Mouse (Mus musculus): ENCODE data around the gene Slc12a6. TPM values are rescaled to one million over a fixed set of nuclear protein-coding genes. Genes with fewer than 3 reads are reported as not detected.

The Slc12a6 gene
- polyA plus RNA-seq, 1 experiment from 2014 or later: 10.5 TPM

- H3K4me2 ChIP-seq: no peak overlapping the region
- no peak for ATAC-seq (ENCODE audit: insufficient read depth, low FRiP score, low read depth)
- no peaks in the 10 kb centered on the region for H3K4me1 ChIP-seq
- H3K4me3 ChIP-seq (replicated peaks): no peak overlapping the region
- no peaks in the 10 kb centered on the region for H3K27me3 ChIP-seq (replicated peaks)
- no peaks in the 10 kb centered on the region for H3K36me3 ChIP-seq
- no peak overlapping the region for H3K9ac ChIP-seq
- 78% methylated on average over 3 of the region's 3 CpGs for WGBS
- H3K9me3 ChIP-seq: no peaks in the 10 kb centered on the region
- H3K27ac ChIP-seq: no peak overlapping the region
Measured at GRCm38 (mm10) chr2:112289507-112289906, 23.9 kb downstream of the Slc12a6 start.

- ATAC-seq (ENCODE audit: insufficient read depth, low FRiP score, low read depth): no peak
- Histone ChIP-seq H3K4me3 (replicated peaks) (no peak overlapping the region), H3K4me1 (no peaks in the 10 kb centered on the region), H3K9me3 (no peaks in the 10 kb centered on the region), H3K4me2 (no peak overlapping the region), H3K9ac (no peak overlapping the region), H3K27me3 (replicated peaks) (no peaks in the 10 kb centered on the region), H3K36me3 (no peaks in the 10 kb centered on the region), H3K27ac (no peak overlapping the region)
- 78% methylated on average over 2 of the region's 2 CpGs for WGBS
Measured at GRCm38 (mm10) chr2:112292823-112293222, 27.2 kb downstream of the Slc12a6 start.

- H3K4me3 ChIP-seq (replicated peaks): no peak overlapping the region
- no peaks in the 10 kb centered on the region for H3K27me3 ChIP-seq (replicated peaks)
- H3K4me2 ChIP-seq: no peak overlapping the region
- H3K4me1 ChIP-seq: no peaks in the 10 kb centered on the region
- ATAC-seq (ENCODE audit: insufficient read depth, low FRiP score, low read depth): no peak
- WGBS: 85% methylated on average over 3 of the region's 3 CpGs
- H3K9me3 ChIP-seq: no peaks in the 10 kb centered on the region
- H3K36me3 ChIP-seq: no peaks in the 10 kb centered on the region
- H3K9ac ChIP-seq: no peak overlapping the region
- no peak overlapping the region for H3K27ac ChIP-seq
Measured at GRCm38 (mm10) chr2:112296211-112296610, 30.6 kb downstream of the Slc12a6 start.

DNA sequence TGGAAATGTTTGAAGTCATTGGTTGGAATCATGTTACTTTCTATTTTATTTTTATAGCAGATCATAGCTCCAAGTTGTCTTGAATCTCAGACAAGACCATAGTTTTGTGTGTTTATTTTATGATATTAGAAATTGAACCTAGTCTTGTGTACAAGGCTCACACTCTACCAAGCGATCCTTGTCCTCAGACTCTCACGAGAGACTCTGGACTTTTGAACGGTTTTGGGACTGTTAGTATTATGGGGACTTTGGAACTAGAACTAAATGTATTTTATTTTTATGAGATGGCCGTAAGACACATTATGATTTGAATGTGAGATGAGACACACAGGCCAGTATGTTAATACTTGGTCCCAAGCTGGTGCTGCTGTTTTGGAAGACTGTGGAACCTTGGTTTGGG lies 32.6 kb downstream of the Slc12a6 start:
- no peak overlapping the region for H3K4me3 ChIP-seq (replicated peaks)
- H3K9ac ChIP-seq: no peak overlapping the region
- no peak overlapping the region for H3K4me2 ChIP-seq
- no peak overlapping the region for H3K27ac ChIP-seq
- ATAC-seq (ENCODE audit: insufficient read depth, low FRiP score, low read depth): no peak
- no peaks in the 10 kb centered on the region for H3K4me1 ChIP-seq
- H3K9me3 ChIP-seq: no peaks in the 10 kb centered on the region
- 89% methylated on average over 4 of the region's 4 CpGs for whole genome bisulfite sequencing
- no peaks in the 10 kb centered on the region for H3K27me3 ChIP-seq (replicated peaks)
- no peaks in the 10 kb centered on the region for H3K36me3 ChIP-seq

- Histone ChIP-seq H3K9ac (no peak overlapping the region), H3K36me3 (no peaks in the 10 kb centered on the region), H3K27me3 (replicated peaks) (no peaks in the 10 kb centered on the region), H3K4me2 (no peak overlapping the region), H3K9me3 (no peaks in the 10 kb centered on the region), H3K27ac (no peak overlapping the region), H3K4me1 (no peaks in the 10 kb centered on the region), H3K4me3 (replicated peaks) (no peak overlapping the region)
- ATAC-seq (ENCODE audit: insufficient read depth, low FRiP score, low read depth): no peak
- 79% methylated on average over 3 of the region's 3 CpGs for WGBS
Measured at GRCm38 (mm10) chr2:112308671-112309070, 43.0 kb downstream of the Slc12a6 start.

DNA sequence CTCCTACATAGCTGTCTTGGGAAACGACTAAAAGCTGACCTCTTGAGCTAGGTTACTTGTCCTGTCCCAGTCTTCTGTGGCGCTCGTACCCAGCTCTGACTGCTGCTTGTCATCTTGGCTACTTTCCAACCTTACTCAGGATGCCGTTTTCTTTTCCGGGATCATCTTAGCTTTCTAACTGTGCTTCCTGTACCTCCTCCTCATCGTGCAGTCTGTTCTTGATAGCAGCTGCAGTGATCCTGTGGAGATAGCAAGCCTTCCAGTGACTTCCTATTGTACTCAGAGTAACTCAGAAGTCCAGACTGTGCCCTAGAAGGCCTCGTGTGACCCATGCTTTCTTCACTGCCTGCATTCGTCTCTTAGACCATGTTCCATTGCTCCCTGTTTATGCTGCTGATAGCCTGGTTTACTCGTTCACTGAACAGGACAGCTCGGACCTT lies 43.6 kb downstream of the Slc12a6 start:
- H3K9me3 ChIP-seq: no peaks in the 10 kb centered on the region
- no peak overlapping the region for H3K27ac ChIP-seq
- ATAC-seq (ENCODE audit: insufficient read depth, low FRiP score, low read depth): no peak
- 63% methylated on average over 10 of the region's 10 CpGs for WGBS
- no peak overlapping the region for H3K9ac ChIP-seq
- no peaks in the 10 kb centered on the region for H3K4me1 ChIP-seq
- H3K36me3 ChIP-seq: no peaks in the 10 kb centered on the region
- H3K4me2 ChIP-seq: no peak overlapping the region
- H3K27me3 ChIP-seq (replicated peaks): no peaks in the 10 kb centered on the region
- no peak overlapping the region for H3K4me3 ChIP-seq (replicated peaks)

- Histone ChIP-seq H3K4me2 (no peak overlapping the region), H3K36me3 (no peaks in the 10 kb centered on the region), H3K9ac (no peak overlapping the region), H3K27ac (no peak overlapping the region), H3K9me3 (no peaks in the 10 kb centered on the region), H3K4me3 (replicated peaks) (no peak overlapping the region), H3K27me3 (replicated peaks) (no peaks in the 10 kb centered on the region), H3K4me1 (0 out of 2 replicates have a peak, but pooled peaks cover 3% of the 10 kb centered on the region)
- 90% methylated on average over 7 of the region's 7 CpGs for WGBS
- no peak for ATAC-seq (ENCODE audit: insufficient read depth, low FRiP score, low read depth)
Measured at GRCm38 (mm10) chr2:112315638-112316037, 50.0 kb downstream of the Slc12a6 start.

GRCm38 (mm10) chr2:112318227-112318626 lies 52.6 kb downstream of the Slc12a6 start:
- H3K36me3 ChIP-seq: no peaks in the 10 kb centered on the region
- 0 out of 2 replicates have a peak, but pooled peaks cover 3% of the 10 kb centered on the region for H3K4me1 ChIP-seq
- H3K4me2 ChIP-seq: no peak overlapping the region
- no peak overlapping the region for H3K4me3 ChIP-seq (replicated peaks)
- H3K9me3 ChIP-seq: no peaks in the 10 kb centered on the region
- no peaks in the 10 kb centered on the region for H3K27me3 ChIP-seq (replicated peaks)
- H3K9ac ChIP-seq: no peak overlapping the region
- peak overlapping the region; percentile 59; the same call in 1 of the 2 replicates for H3K27ac ChIP-seq
- WGBS: 78% methylated on average over 2 of the region's 2 CpGs
- ATAC-seq (ENCODE audit: insufficient read depth, low FRiP score, low read depth): peak; percentile 53; the same call in 1 of the 2 replicates

DNA sequence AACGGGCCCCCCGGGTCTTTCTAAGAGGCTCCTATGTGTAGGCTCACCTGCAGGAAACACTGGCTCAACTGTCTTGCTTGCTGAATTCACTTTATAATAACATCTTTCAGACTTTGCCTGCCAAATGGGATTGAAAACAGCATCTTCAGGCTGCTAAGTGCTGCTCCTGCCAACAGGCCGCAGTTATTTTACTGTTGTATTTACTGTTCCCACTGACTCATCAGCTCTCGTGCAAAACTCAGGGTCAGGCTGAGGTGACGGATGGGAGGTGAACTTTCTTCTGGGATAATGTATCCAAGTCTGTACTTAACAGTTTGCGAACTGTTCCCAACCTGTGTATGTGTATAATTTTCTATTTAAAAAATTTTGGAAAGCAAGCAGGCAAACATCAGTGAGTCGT lies 53.3 kb downstream of the Slc12a6 start:
- no peak overlapping the region for H3K4me3 ChIP-seq (replicated peaks)
- H3K4me2 ChIP-seq: no peak overlapping the region
- H3K36me3 ChIP-seq: no peaks in the 10 kb centered on the region
- H3K27me3 ChIP-seq (replicated peaks): no peaks in the 10 kb centered on the region
- no peak overlapping the region for H3K9ac ChIP-seq
- H3K9me3 ChIP-seq: no peaks in the 10 kb centered on the region
- H3K4me1 ChIP-seq: 0 out of 2 replicates have a peak, but pooled peaks cover 3% of the 10 kb centered on the region
- ATAC-seq (ENCODE audit: insufficient read depth, low FRiP score, low read depth): no peak
- WGBS: 52% methylated on average over 7 of the region's 7 CpGs
- peak overlapping the region; percentile 59; the same call in 1 of the 2 replicates for H3K27ac ChIP-seq

DNA sequence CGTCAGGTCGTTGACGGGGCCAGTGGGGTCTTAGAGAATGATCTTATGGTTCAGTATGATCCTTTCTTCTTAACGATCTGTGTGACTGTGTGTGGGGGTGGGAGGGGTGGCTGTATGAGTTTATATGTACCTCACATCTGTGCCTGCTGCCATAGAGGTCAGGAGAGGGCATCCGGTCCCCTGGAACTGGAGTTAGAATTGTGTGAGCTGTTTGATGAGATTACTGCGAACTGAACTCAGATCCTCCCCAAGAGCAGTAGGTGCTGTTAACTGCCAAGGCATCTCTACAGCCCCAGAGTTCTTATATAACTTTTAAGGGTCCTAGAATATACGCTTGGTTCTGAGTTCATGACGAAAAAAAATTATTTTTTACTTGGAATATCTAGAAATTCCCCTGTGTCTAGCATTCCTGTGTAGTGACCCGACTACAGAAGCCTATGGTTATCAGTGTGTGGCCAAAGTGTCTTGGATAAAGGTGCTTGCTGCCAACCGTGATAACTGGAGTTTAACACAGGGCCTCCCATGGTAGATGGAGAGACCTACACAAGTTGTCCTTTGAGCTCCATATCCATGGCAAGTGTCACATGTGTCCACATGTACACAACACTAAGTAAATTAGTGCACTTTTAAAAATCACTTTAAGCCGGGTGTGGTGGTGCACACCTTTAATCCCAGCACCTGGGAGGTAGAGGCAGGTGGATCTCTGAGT lies 62.6 kb downstream of the Slc12a6 start:
- Histone ChIP-seq H3K27me3 (replicated peaks) (no peaks in the 10 kb centered on the region), H3K36me3 (no peaks in the 10 kb centered on the region), H3K4me1 (no peaks in the 10 kb centered on the region), H3K4me2 (no peak overlapping the region), H3K9ac (no peak overlapping the region), H3K4me3 (replicated peaks) (no peak overlapping the region), H3K27ac (no peak overlapping the region), H3K9me3 (no peaks in the 10 kb centered on the region)
- WGBS: 82% methylated on average over 11 of the region's 11 CpGs
- no peak for ATAC-seq (ENCODE audit: insufficient read depth, low FRiP score, low read depth)

DNA sequence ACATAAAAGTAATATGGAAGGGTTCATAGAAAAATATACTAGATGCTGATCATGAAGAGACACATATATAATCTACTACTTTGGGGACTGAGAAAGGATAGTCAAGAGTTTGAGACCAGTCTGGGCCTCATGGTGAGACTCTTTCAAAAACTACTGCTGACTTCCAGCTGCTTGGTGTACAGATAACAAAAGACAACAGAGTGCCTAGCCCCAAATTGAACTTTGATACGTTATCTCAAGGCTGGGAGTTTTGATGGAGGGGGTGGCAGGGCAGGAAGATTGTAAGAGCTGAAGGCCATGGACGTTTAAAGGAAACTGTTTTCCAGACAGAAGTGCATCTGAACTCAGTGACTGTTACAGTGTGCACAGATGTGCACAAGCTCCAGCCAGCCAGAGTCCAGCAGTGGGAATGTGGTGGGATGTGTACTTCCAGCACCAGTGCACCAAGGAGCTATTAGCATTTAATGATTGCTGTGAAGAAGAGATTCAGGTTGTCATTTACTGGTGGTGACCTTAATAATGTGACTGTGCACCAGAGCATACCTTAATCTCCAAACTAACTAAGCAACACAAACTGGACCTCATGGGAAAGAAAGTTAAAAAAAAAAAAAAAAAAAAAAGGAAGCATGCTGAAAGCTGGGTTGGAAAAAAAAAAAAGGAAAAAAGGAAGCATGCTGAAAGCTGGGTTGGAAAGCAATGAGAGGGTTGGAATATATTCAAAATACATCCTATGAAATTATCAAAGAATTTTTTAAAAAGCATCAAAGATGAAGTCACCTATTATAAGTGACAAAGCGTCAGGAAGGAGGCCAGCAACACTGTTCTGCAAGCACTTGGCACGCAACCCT lies 66.7 kb downstream of the Slc12a6 start:
- Histone ChIP-seq H3K4me3 (replicated peaks) (no peak overlapping the region), H3K4me1 (no peaks in the 10 kb centered on the region), H3K36me3 (0 out of 2 replicates have a peak, but pooled peaks cover 5% of the 10 kb centered on the region), H3K9ac (no peak overlapping the region), H3K4me2 (no peak overlapping the region), H3K27me3 (replicated peaks) (no peaks in the 10 kb centered on the region), H3K9me3 (no peaks in the 10 kb centered on the region), H3K27ac (no peak overlapping the region)
- WGBS: 63% methylated on average over 4 of the region's 4 CpGs
- ATAC-seq (ENCODE audit: insufficient read depth, low FRiP score, low read depth): no peak

GRCm38 (mm10) chr2:112337211-112337610 lies 71.6 kb downstream of the Slc12a6 start:
- Histone ChIP-seq H3K36me3 (peaks cover 14% of the 10 kb centered on the region; the same call in 1 of the 2 replicates), H3K4me1 (no peaks in the 10 kb centered on the region), H3K9me3 (no peaks in the 10 kb centered on the region), H3K4me2 (no peak overlapping the region), H3K9ac (no peak overlapping the region), H3K4me3 (replicated peaks) (no peak overlapping the region), H3K27ac (no peak overlapping the region), H3K27me3 (replicated peaks) (no peaks in the 10 kb centered on the region)
- ATAC-seq (ENCODE audit: insufficient read depth, low FRiP score, low read depth): no peak
- 92% methylated on average over 6 of the region's 6 CpGs for WGBS
